Mouse (Mus musculus): ENCODE measurements around the gene Cdsn.
"Not testable (repeated sequence)": the region's sequence is repeated elsewhere in the genome, so short reads cannot be mapped to it uniquely, and the experiment has no call there.

The Cdsn gene

GRCm38 (mm10) chr17:35551881-35552414 is at the start of gene Cdsn:
TSS of gene Cdsn (plus strand) at chr17:35552128.
- no peak for DNase-seq (ENCODE audit: low spot score in 2 of 2)

- DNase-seq (ENCODE audit: low spot score in 2 of 2): no peak
Measured at GRCm38 (mm10) chr17:35502226-35502625, 49.7 kb upstream of the Cdsn start.

GRCm38 (mm10) chr17:35502762-35503161 is 49.2 kb upstream of the Cdsn start:
- no peak for DNase-seq (ENCODE audit: low spot score in 2 of 2)

- no peak for DNase-seq (ENCODE audit: low spot score in 2 of 2)
Measured at GRCm38 (mm10) chr17:35503849-35504248, 48.1 kb upstream of the Cdsn start.

GRCm38 (mm10) chr17:35504628-35505481 is 47.1 kb upstream of the Cdsn start:
- no peak for DNase-seq (ENCODE audit: low spot score in 2 of 2)

- no peak for DNase-seq (ENCODE audit: low spot score in 2 of 2)
Measured at GRCm38 (mm10) chr17:35505776-35506175, 46.2 kb upstream of the Cdsn start, which contains the start of gene Pou5f1. TSS of gene Pou5f1 (plus strand) at chr17:35506018.

- no peak for DNase-seq (ENCODE audit: low spot score in 2 of 2)
Measured at GRCm38 (mm10) chr17:35506881-35507280, 45.0 kb upstream of the Cdsn start.

- no peak for DNase-seq (ENCODE audit: low spot score in 2 of 2)
Measured at GRCm38 (mm10) chr17:35507556-35508260, 44.2 kb upstream of the Cdsn start.

GRCm38 (mm10) chr17:35508279-35508678 is 43.6 kb upstream of the Cdsn start:
- DNase-seq (ENCODE audit: low spot score in 2 of 2): not testable (repeated sequence)

GRCm38 (mm10) chr17:35509284-35509683 is 42.6 kb upstream of the Cdsn start:
- DNase-seq (ENCODE audit: low spot score in 2 of 2): no peak

GRCm38 (mm10) chr17:35512916-35513626 is 38.9 kb upstream of the Cdsn start:
- DNase-seq (ENCODE audit: low spot score in 2 of 2): no peak

GRCm38 (mm10) chr17:35513886-35514285 is 38.0 kb upstream of the Cdsn start:
- DNase-seq (ENCODE audit: low spot score in 2 of 2): peak; percentile 27 to 55

GRCm38 (mm10) chr17:35514756-35515155 is 37.2 kb upstream of the Cdsn start:
- DNase-seq (ENCODE audit: low spot score in 2 of 2): no peak

GRCm38 (mm10) chr17:35515911-35516640 is 35.9 kb upstream of the Cdsn start:
- no peak for DNase-seq (ENCODE audit: low spot score in 2 of 2)

GRCm38 (mm10) chr17:35516652-35517500 is 35.1 kb upstream of the Cdsn start, which contains the start of the genes Tcf19 and Cchcr1:
TSS of gene Tcf19 (minus strand) at chr17:35516824.
TSS of gene Cchcr1 (plus strand) at chr17:35517100.
- DNase-seq (ENCODE audit: low spot score in 2 of 2): peak; percentile 96 to 98

GRCm38 (mm10) chr17:35517526-35517925 is 34.4 kb upstream of the Cdsn start:
- peak in 1 of 2 experiments; percentile 24 for DNase-seq (ENCODE audit: low spot score in 2 of 2)

GRCm38 (mm10) chr17:35524354-35524753 is 27.6 kb upstream of the Cdsn start:
- no peak for DNase-seq (ENCODE audit: low spot score in 2 of 2)

- no peak for DNase-seq (ENCODE audit: low spot score in 2 of 2)
Measured at GRCm38 (mm10) chr17:35526644-35527043, 25.3 kb upstream of the Cdsn start.

GRCm38 (mm10) chr17:35532360-35532759 is 19.6 kb upstream of the Cdsn start:
- DNase-seq (ENCODE audit: low spot score in 2 of 2): no peak

GRCm38 (mm10) chr17:35532901-35533300 is 19.0 kb upstream of the Cdsn start, which contains the start of gene Psors1c2:
TSS of gene Psors1c2 (plus strand) at chr17:35533201.
- no peak for DNase-seq (ENCODE audit: low spot score in 2 of 2)

Measured in heart, adult 9 months (tissue).